In genomic region chr17:13712518-13712917, GRCm38 (mm10) we compare ENCODE assay signal across 25 mouse cellular contexts. TPM values are rescaled to one million over a fixed set of nuclear protein-coding genes. Genes with fewer than 3 reads are reported as not detected.
"Had no signal": no experiment of that assay in that cellular context is flagged by ENCODE, and none has a peak within 500 bp of the region (broad histone marks: within the 10 kb centered on the region; RNA-seq: fewer than 3 reads in every experiment).

No protein-coding gene starts in this region.

- H3K9me3 ChIP-seq: heart, embryonic 10.5 days; heart, embryonic 12.5 days; hindbrain, embryonic 10.5 days; hindbrain, embryonic 13.5 days; intestine, embryonic 15.5 days; kidney, embryonic 15.5 days; limb, embryonic 10.5 days; limb, embryonic 12.5 days had no signal

- H3K4me1 ChIP-seq: hindbrain, embryonic 10.5 days; hindbrain, embryonic 13.5 days; intestine, embryonic 15.5 days; limb, embryonic 10.5 days had no signal

- H3K27me3 ChIP-seq: heart, embryonic 12.5 days; hindbrain, embryonic 13.5 days; intestine, embryonic 15.5 days; kidney, embryonic 15.5 days; limb, embryonic 12.5 days had no signal

- H3K9ac ChIP-seq: heart, embryonic 12.5 days; hindbrain, embryonic 13.5 days; intestine, embryonic 15.5 days; kidney, embryonic 15.5 days; limb, embryonic 12.5 days had no signal

- DNase-seq: gastrocnemius, adult 2 months; gastrocnemius, postnatal 10 days; gastrocnemius, postnatal 25 days; heart, adult 18-20 months; heart, postnatal 10 days; heart, postnatal 4 days; kidney, adult 18-20 months; kidney, adult 9 months; kidney, postnatal 14 days; kidney, postnatal 4 days had no signal

- H3K4me3 ChIP-seq: gastrocnemius, adult 2 months; heart, embryonic 10.5 days; heart, embryonic 12.5 days; hindbrain, embryonic 10.5 days; hindbrain, embryonic 13.5 days; intestine, embryonic 15.5 days; kidney, embryonic 15.5 days; layer of hippocampus, adult 2 months; left cerebral cortex, adult 2 months; limb, embryonic 10.5 days; limb, embryonic 12.5 days had no signal

- H3K4me2 ChIP-seq: heart, embryonic 12.5 days; hindbrain, embryonic 13.5 days; intestine, embryonic 15.5 days; kidney, embryonic 15.5 days; limb, embryonic 12.5 days had no signal

- H3K27ac ChIP-seq: gastrocnemius, adult 2 months; heart, embryonic 10.5 days; hindbrain, embryonic 10.5 days; hindbrain, embryonic 13.5 days; intestine, embryonic 15.5 days; kidney, embryonic 15.5 days; kidney, postnatal 0 days; layer of hippocampus, adult 2 months; left cerebral cortex, adult 2 months; limb, embryonic 10.5 days; limb, embryonic 12.5 days had no signal

- H3K36me3 ChIP-seq: heart, embryonic 10.5 days; heart, embryonic 12.5 days; hindbrain, embryonic 10.5 days; hindbrain, embryonic 13.5 days; intestine, embryonic 15.5 days; kidney, embryonic 15.5 days; limb, embryonic 10.5 days; limb, embryonic 12.5 days had no signal

- ATAC-seq: forebrain, embryonic 16.5 days; inflammation-experienced regulatory T-cells, adult 6 months; intestine, embryonic 15.5 days; intestine, postnatal 0 days had no signal

RNA-seq across cellular contexts. Expression of gene Tcte2, which starts 49.1 kb away (rescaled TPM):
- total RNA-seq: granulocyte monocyte progenitor cell, adult 5-6 weeks had no signal
- polyA plus RNA-seq: inflammation-experienced regulatory T-cells, adult 6 months had no signal
